Mouse (Mus musculus) hindbrain, embryonic 12.5 days (tissue): ENCODE data around the gene Kbtbd12. TPM values are rescaled to one million over a fixed set of nuclear protein-coding genes. Genes with fewer than 3 reads are reported as not detected.
A peak's percentile ranks its signal among the peaks of the same experiment; 100 is the strongest.

Experiments used
- ATAC-seq: fragments of 200-750 bp; cut with Nextera tagmentation; 2 replicates; pipeline ENCODE4 v1.8.0; 2017; ENCODE audit warnings: moderate TSS enrichment; ENCODE audit not compliant: low FRiP score
- H3K27ac ChIP-seq: fragments of 300-500 bp; sonication (generic); 2 replicates; pipeline ENCODE4 v1.5.1; 2016; ENCODE audit warnings: mild to moderate bottlenecking
- H3K27me3 ChIP-seq: fragments of 300-500 bp; sonication (generic); 2 replicates; pipeline ENCODE4 v1.6.1; 2016; ENCODE audit warnings: mild to moderate bottlenecking
- H3K36me3 ChIP-seq: fragments of 300-500 bp; sonication (generic); 2 replicates; pipeline ENCODE4 v1.6.1; 2016; ENCODE audit warnings: mild to moderate bottlenecking
- H3K4me1 ChIP-seq: fragments of 300-500 bp; sonication (generic); 2 replicates; pipeline ENCODE4 v1.6.1; 2016
- H3K4me2 ChIP-seq: fragments of 300-500 bp; sonication (generic); replicated peaks from 2 replicates; pipeline ENCODE4 v1.6.1; 2016; ENCODE audit warnings: mild to moderate bottlenecking
- H3K4me3 ChIP-seq: fragments of 300-500 bp; sonication (generic); 2 replicates; pipeline ENCODE4 v1.5.1; 2016; ENCODE audit warnings: mild to moderate bottlenecking
- H3K9ac ChIP-seq: fragments of 300-500 bp; sonication (generic); 2 replicates; pipeline ENCODE4 v1.6.1; 2016; ENCODE audit warnings: mild to moderate bottlenecking, moderate library complexity
- H3K9me3 ChIP-seq: fragments of 300-500 bp; sonication (generic); replicated peaks from 2 replicates; pipeline ENCODE4 v1.6.1; 2016; ENCODE audit warnings: mild to moderate bottlenecking
- WGBS: fragments of 180-500 bp; shearing (Covaris S2); methylation state at CpG from one replicate; pipeline ENCODE4 v1.1.7; 2016; 5-methylcytosine and 5-hydroxymethylcytosine counted together
- polyA plus RNA-seq: library from polyadenylated mRNA; unstranded; fragments of >200 nt; fragmentation: Nextera tagmentation; extraction: Ambion mirVana; gene quantifications from 2 replicates; pipeline ENCODE4 v1.2.1, GENCODE M21; 2016

Gene Kbtbd12
- polyA plus RNA-seq, 1 experiment from 2014 or later = not detected

GRCm38 (mm10) chr6:88513984-88514383, 123.8 kb downstream of the Kbtbd12 start:
- Histone ChIP-seq H3K36me3 (peaks cover 67% of the 10 kb centered on the region), H3K4me2 (no peak overlapping the region), H3K9ac (no peak overlapping the region), H3K27me3 (no peaks in the 10 kb centered on the region), H3K27ac (no peak overlapping the region), H3K4me3 (no peak overlapping the region), H3K4me1 (peaks cover 17% of the 10 kb centered on the region), H3K9me3 (no peaks in the 10 kb centered on the region)
- ATAC-seq = no peak
- 93% methylated on average over 8 of the region's 8 CpGs for WGBS

- WGBS = 94% methylated on average over 4 of the region's 4 CpGs
- Histone ChIP-seq H3K4me1 (peaks cover 8% of the 10 kb centered on the region), H3K4me3 (no peak overlapping the region), H3K4me2 (no peak overlapping the region), H3K36me3 (peaks cover 66% of the 10 kb centered on the region), H3K9me3 (no peaks in the 10 kb centered on the region), H3K27me3 (no peaks in the 10 kb centered on the region), H3K9ac (no peak overlapping the region), H3K27ac (no peak overlapping the region)
- ATAC-seq = no peak
Observed at GRCm38 (mm10) chr6:88503044-88503443, 134.7 kb downstream of the Kbtbd12 start.

DNA sequence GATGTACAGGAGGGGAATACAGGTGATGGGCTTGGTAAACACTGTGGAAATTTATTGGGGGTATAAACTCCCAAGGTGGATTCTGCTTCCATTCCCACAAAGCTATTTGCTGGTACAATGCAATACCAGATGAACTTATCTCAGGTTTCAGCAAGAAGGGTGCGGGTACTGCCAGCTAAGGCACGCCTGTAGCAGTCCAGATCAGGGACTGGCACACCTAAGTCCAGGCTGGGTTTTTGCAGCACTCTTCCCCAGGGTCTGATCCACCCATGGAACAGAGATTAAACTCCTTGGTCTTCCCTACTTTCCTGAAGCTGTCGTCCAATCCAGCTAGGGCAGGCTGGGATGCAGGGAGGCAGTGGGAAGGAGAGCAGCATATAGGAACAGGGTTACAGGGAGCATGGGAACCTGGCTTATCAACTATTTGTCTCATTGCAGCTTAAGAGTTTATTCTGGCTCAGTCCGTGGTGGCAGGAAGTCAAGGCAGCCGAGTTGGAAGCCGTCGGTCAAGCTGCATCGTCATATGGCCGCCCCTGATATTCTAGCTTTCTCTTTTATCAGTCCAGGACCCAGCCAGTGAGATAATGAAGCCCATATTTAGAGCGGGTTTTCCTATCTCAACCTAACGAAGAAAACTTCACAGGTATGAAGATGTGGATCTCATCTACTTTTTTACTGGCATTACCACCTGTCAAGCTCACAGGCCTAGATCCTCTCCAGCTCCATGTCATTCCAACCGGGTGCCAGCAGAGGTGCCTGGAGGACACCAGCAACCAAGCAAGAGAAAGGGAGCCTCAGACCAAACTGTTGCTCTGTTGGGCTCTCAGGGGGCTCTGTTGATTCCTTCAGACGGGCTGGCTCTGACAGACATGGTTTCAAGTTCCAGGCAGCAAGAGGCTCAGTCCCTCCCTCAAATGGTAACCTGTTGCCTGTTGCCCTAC, 135.4 kb downstream of the Kbtbd12 start:
- no peaks in the 10 kb centered on the region for H3K27me3 ChIP-seq
- no peak overlapping the region for H3K9ac ChIP-seq
- H3K9me3 ChIP-seq = no peaks in the 10 kb centered on the region
- 84% methylated on average over 13 of the region's 13 CpGs for WGBS
- no peak overlapping the region for H3K4me2 ChIP-seq
- no peak for ATAC-seq
- H3K4me1 ChIP-seq = peaks cover 8% of the 10 kb centered on the region
- H3K4me3 ChIP-seq = no peak overlapping the region
- no peak overlapping the region for H3K27ac ChIP-seq
- peaks cover 66% of the 10 kb centered on the region for H3K36me3 ChIP-seq

DNA sequence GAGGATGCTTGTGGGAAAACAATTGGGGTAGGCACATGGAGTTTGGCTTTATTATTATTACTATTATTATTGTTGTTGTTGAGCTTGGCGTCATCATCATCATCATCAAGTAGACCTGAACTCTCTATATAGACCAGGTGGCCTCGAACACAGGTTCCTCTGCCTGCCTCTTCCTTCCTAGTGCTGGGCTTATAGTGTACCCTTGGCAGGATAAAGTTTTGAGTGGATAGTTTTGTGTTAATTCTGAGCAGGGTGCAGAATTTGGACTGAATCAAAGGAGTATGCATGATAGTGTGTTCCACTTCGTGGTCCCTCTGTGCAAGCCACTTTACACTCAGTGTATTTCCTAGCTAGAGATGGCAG, 137.4 kb downstream of the Kbtbd12 start:
- H3K36me3 ChIP-seq = peaks cover 57% of the 10 kb centered on the region
- 5% methylated on average over 3 of the region's 3 CpGs for WGBS
- peak; percentile 5; the same call in 1 of the 2 replicates for ATAC-seq

GRCm38 (mm10) chr6:88499481-88500404, 138.0 kb downstream of the Kbtbd12 start:
- Histone ChIP-seq H3K4me1 (peaks cover 8% of the 10 kb centered on the region), H3K27me3 (no peaks in the 10 kb centered on the region), H3K4me2 (peak overlapping the region; percentile 90), H3K9me3 (no peaks in the 10 kb centered on the region), H3K36me3 (peaks cover 51% of the 10 kb centered on the region), H3K9ac (peak overlapping the region; percentile 76), H3K4me3 (peak overlapping the region; percentile 53), H3K27ac (peak overlapping the region; percentile 64; the same call in 1 of the 2 replicates)
- 2% methylated on average over 76 of the region's 76 CpGs for WGBS
- ATAC-seq = peak; percentile 88

More for the DNA sequence above, 137.4 kb downstream of the Kbtbd12 start:
- no peaks in the 10 kb centered on the region for H3K27me3 ChIP-seq
- H3K9me3 ChIP-seq = no peaks in the 10 kb centered on the region
- H3K4me1 ChIP-seq = peaks cover 8% of the 10 kb centered on the region
- peak overlapping the region; percentile 90 for H3K4me2 ChIP-seq
- peak overlapping the region; percentile 53 for H3K4me3 ChIP-seq
- H3K27ac ChIP-seq = no peak overlapping the region
- peak overlapping the region; percentile 76; the same call in 1 of the 2 replicates for H3K9ac ChIP-seq

Other genes with a start within 250 kb of the Kbtbd12 start
- 27.9 and 28.8 TPM in 2 replicates for gene Eefsec, start 191.4 kb downstream of the Kbtbd12 start, polyA plus RNA-seq
- 111 and 117 TPM in 2 replicates for gene Ruvbl1, start 172.5 kb downstream of the Kbtbd12 start, polyA plus RNA-seq
- gene Sec61a1, start 119.0 kb downstream of the Kbtbd12 start, polyA plus RNA-seq = 203 and 210 TPM in 2 replicates
- gene Mgll, start 86.5 kb upstream of the Kbtbd12 start, polyA plus RNA-seq = 6.5 and 9.7 TPM in 2 replicates
- gene Abtb1, start 204.0 kb upstream of the Kbtbd12 start, polyA plus RNA-seq = 32.1 and 36.1 TPM in 2 replicates
- 386 and 391 TPM in 2 replicates for gene Podxl2, start 237.1 kb upstream of the Kbtbd12 start, polyA plus RNA-seq